ENCODE assay signal across 7 mouse cellular contexts in the genomic region with DNA sequence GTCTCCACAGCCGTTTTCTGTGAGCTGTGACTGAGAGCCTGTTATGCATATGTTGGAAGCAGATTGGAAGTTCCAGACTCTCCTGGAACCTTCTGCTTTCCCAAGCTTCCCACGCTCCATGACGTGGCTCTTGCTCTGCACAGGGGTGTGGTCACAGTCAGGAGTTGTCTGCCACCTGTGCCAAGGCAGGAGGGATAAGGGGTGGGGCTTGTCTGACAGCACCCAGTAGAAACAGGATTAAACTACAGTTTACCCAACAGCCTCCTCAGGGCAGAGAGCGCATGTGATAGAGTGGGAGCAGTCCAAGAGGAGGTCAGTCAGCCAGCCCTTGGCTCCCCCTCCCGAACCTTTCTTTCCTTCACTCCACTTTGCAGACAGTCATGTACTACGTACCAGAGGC. TPM values are rescaled to one million over a fixed set of nuclear protein-coding genes. Genes with fewer than 3 reads are reported as not detected.
DNase-seq lines count a peak whose midpoint lies in the region; ATAC-seq lines count a peak whose summit lies in the region.

No protein-coding gene starts in this region.

- no peak for ATAC-seq in midbrain, embryonic 16.5 days
- ATAC-seq in midbrain, embryonic 13.5 days = no peak
- peak; percentile 80 for ATAC-seq in frontal cortex, adult (ENCODE audit: low TSS enrichment)
- no peak for ATAC-seq in megakaryocyte progenitor cell, adult 5-6 weeks (replicated peaks; ENCODE audit: poor library complexity)

- no peaks in the 10 kb centered on the region for H3K9me3 ChIP-seq in midbrain, embryonic 16.5 days (replicated peaks; ENCODE audit: control insufficient read depth, low read length, poor library complexity, severe bottlenecking)
- no peaks in the 10 kb centered on the region for H3K9me3 ChIP-seq in midbrain, embryonic 13.5 days

- H3K4me2 ChIP-seq in midbrain, embryonic 16.5 days (ENCODE audit: low read length) = no peak overlapping the region
- no peak overlapping the region for H3K4me2 ChIP-seq in midbrain, embryonic 13.5 days (replicated peaks)

- 69% methylated on average over 6 of the region's 6 CpGs for WGBS in midbrain, embryonic 16.5 days
- 76% methylated on average over 6 of the region's 6 CpGs for WGBS in midbrain, embryonic 13.5 days

- no peaks in the 10 kb centered on the region for H3K27me3 ChIP-seq in midbrain, embryonic 16.5 days (ENCODE audit: control insufficient read depth, insufficient read depth, low read depth, low read length)
- H3K27me3 ChIP-seq in midbrain, embryonic 13.5 days = no peaks in the 10 kb centered on the region

- H3K27ac ChIP-seq in midbrain, embryonic 16.5 days (ENCODE audit: low read length) = peak overlapping the region; percentile 22; the same call in 1 of the 2 replicates
- no peak overlapping the region for H3K27ac ChIP-seq in midbrain, embryonic 13.5 days

- no peak overlapping the region for H3K4me3 ChIP-seq in midbrain, embryonic 16.5 days (ENCODE audit: low read depth, low read length)
- H3K4me3 ChIP-seq in midbrain, embryonic 13.5 days (replicated peaks) = no peak overlapping the region

- no peaks in the 10 kb centered on the region for H3K36me3 ChIP-seq in midbrain, embryonic 16.5 days (ENCODE audit: control insufficient read depth, insufficient read depth, low read length)
- peaks cover 8% of the 10 kb centered on the region; the same call in 1 of the 2 replicates for H3K36me3 ChIP-seq in midbrain, embryonic 13.5 days

- no peak overlapping the region for H3K9ac ChIP-seq in midbrain, embryonic 16.5 days (ENCODE audit: low read depth, low read length)
- H3K9ac ChIP-seq in midbrain, embryonic 13.5 days (replicated peaks) = no peak overlapping the region

- DNase-seq in heart, postnatal 4 days = peak; percentile 79
- peak; percentile 81 to 87 for DNase-seq in left cerebral cortex, adult 18-20 months (ENCODE audit: low spot score in 2 of 2)
- peak; percentile 83 for DNase-seq in right cerebral cortex, postnatal 25 days

- peaks cover 27% of the 10 kb centered on the region for H3K4me1 ChIP-seq in midbrain, embryonic 16.5 days (ENCODE audit: control insufficient read depth, insufficient read depth, low read length)
- H3K4me1 ChIP-seq in midbrain, embryonic 13.5 days (replicated peaks) = peaks cover 80% of the 10 kb centered on the region

RNA-seq across cellular contexts. Expression of a gene that starts 43.1 kb away (rescaled TPM):
- polyA plus RNA-seq in midbrain, embryonic 16.5 days (2015; fragmentation: Nextera tagmentation; extraction: Ambion mirVana) = 33.7 and 38.8 TPM in 2 replicates
- 33.0 and 37.4 TPM in 2 replicates for polyA plus RNA-seq in midbrain, embryonic 13.5 days (2015; fragmentation: Nextera tagmentation; extraction: Ambion mirVana)
- total RNA-seq in heart, postnatal 4 days (2021) = 1,000 to 10,000 TPM; 1,178 to 1,267 TPM
- 10 to 100 TPM; 13.2 to 15.3 TPM for total RNA-seq in left cerebral cortex, adult 18-20 months (2021)
- total RNA-seq in megakaryocyte progenitor cell, adult 5-6 weeks (2015) = not detected in 2 replicates
- total RNA-seq in megakaryocyte progenitor cell, adult 5-6 weeks (2017) = not detected in 2 replicates

Comparison
In these comparisons a context has a peak if more than half of its experiments do, and no peak if none do; other contexts are left out.
1. RNA of a gene that starts 43.1 kb away (total RNA-seq): 1,178 to 1,267 TPM in heart, postnatal 4 days; 13.2 to 15.3 TPM in left cerebral cortex, adult 18-20 months and not detected in megakaryocyte progenitor cell, adult 5-6 weeks; every median in the first group is over 10 times any median in the second.
2. Peak in every context shown above with its lines, with median percentiles within 50 percentile points of each other: DNase-seq.